Mouse (Mus musculus): ENCODE measurements at regions not wholly inside any gene's neighbourhood (a gene's known extent, or its start where the extent isn't known, plus 50 kb on each side); places are given as distances from the start of the nearest gene placed in this dataset. TPM values are rescaled to one million over a fixed set of nuclear protein-coding genes. Genes with fewer than 3 reads are reported as not detected.
A peak's percentile ranks its signal among the peaks of the same experiment; 100 is the strongest.

DNA sequence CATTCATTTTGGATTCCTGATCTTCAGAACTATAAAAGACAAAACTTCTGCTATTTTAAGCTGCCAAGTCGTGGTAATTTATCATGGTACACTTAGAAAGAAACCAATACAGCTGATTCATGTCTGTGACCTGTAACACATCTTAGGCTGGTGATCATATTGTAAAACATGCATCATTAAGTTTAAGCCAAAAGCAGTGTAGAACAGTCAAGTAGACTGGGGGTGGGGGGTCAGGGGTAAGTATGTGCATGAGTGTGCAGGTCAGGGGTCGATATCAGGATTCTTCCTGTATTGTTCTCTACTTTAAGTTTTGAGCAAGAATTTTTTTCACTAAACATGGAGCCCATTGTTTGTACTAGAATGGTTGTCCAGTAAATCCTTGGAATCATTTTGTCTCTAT, 160.7 kb downstream of the Calcrl start:
- WGBS (ENCODE audit: insufficient replicate concordance) = 63% methylated on average over 2 of the region's 2 CpGs
- ATAC-seq (replicated peaks; ENCODE audit: insufficient number of reproducible peaks, low FRiP score, low TSS enrichment) = no peak
- Histone ChIP-seq H3K9ac (ENCODE audit: low read depth, low read length) (no peak overlapping the region), H3K4me1 (ENCODE audit: control insufficient read depth, insufficient read depth, low read length) (0 out of 2 replicates have a peak, but pooled peaks cover 4% of the 10 kb centered on the region), H3K36me3 (ENCODE audit: control insufficient read depth, insufficient read depth, low read length) (no peaks in the 10 kb centered on the region), H3K9me3 (replicated peaks; ENCODE audit: control insufficient read depth, low read length) (no peaks in the 10 kb centered on the region), H3K27me3 (ENCODE audit: control insufficient read depth, insufficient read depth, low read length) (no peaks in the 10 kb centered on the region), H3K27ac (ENCODE audit: low read depth, low read length) (no peak overlapping the region), H3K4me2 (no peak overlapping the region), H3K4me3 (ENCODE audit: low read depth, low read length) (no peak overlapping the region)

- H3K27me3 ChIP-seq (ENCODE audit: control insufficient read depth, insufficient read depth, low read length) = no peaks in the 10 kb centered on the region
- no peak overlapping the region for H3K9ac ChIP-seq (ENCODE audit: low read depth, low read length)
- H3K9me3 ChIP-seq (replicated peaks; ENCODE audit: control insufficient read depth, low read length) = no peaks in the 10 kb centered on the region
- no peak for ATAC-seq (replicated peaks; ENCODE audit: insufficient number of reproducible peaks, low FRiP score, low TSS enrichment)
- no peak overlapping the region for H3K27ac ChIP-seq (ENCODE audit: low read depth, low read length)
- H3K36me3 ChIP-seq (ENCODE audit: control insufficient read depth, insufficient read depth, low read length) = no peaks in the 10 kb centered on the region
- 0 out of 2 replicates have a peak, but pooled peaks cover 4% of the 10 kb centered on the region for H3K4me1 ChIP-seq (ENCODE audit: control insufficient read depth, insufficient read depth, low read length)
- no peak overlapping the region for H3K4me3 ChIP-seq (ENCODE audit: low read depth, low read length)
- no peak overlapping the region for H3K4me2 ChIP-seq
Measured at GRCm38 (mm10) chr2:84265002-84265401, 160.2 kb downstream of the Calcrl start.

- no peaks in the 10 kb centered on the region for H3K36me3 ChIP-seq (ENCODE audit: control insufficient read depth, insufficient read depth, low read length)
- no peak overlapping the region for H3K4me3 ChIP-seq (ENCODE audit: low read depth, low read length)
- H3K9ac ChIP-seq (ENCODE audit: low read depth, low read length) = no peak overlapping the region
- H3K4me2 ChIP-seq = no peak overlapping the region
- WGBS (ENCODE audit: insufficient replicate concordance) = 59% methylated on average over 4 of the region's 4 CpGs
- no peak for ATAC-seq (replicated peaks; ENCODE audit: insufficient number of reproducible peaks, low FRiP score, low TSS enrichment)
- no peak overlapping the region for H3K27ac ChIP-seq (ENCODE audit: low read depth, low read length)
- no peaks in the 10 kb centered on the region for H3K9me3 ChIP-seq (replicated peaks; ENCODE audit: control insufficient read depth, low read length)
- H3K27me3 ChIP-seq (ENCODE audit: control insufficient read depth, insufficient read depth, low read length) = no peaks in the 10 kb centered on the region
- H3K4me1 ChIP-seq (ENCODE audit: control insufficient read depth, insufficient read depth, low read length) = 0 out of 2 replicates have a peak, but pooled peaks cover 4% of the 10 kb centered on the region
Measured at GRCm38 (mm10) chr2:84266158-84266557, 159.1 kb downstream of the Calcrl start.

DNA sequence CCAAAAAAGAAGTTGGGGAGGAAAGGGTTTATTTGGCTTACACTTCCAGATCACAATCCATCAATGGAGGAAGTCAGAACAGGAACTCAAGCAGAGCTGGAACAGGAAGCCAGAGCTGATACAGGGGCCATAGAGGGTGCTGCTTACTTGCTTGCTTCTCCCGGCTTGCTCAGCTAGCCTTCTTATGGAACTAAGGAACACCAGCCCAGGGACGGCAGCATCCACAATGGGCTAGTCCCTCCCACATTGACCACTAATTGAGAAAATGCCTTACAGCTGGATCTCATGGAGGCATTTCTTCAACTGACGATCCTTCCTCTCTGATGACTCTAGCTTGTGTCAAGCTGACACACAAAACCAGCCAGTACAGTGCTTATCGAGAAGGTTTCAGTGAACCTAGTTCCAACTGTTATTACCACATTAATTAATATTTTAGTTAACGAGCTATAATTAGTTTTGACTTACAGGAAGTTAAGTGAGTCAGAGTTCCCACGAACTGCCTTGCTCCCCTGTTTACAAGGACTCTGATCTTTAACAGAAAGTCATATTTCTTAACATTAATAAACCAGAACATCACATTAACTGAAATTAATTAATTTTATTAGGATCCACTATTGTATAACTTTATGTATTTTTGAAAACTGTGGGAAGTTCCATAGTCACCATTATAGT, 158.2 kb downstream of the Calcrl start:
- no peaks in the 10 kb centered on the region for H3K36me3 ChIP-seq (ENCODE audit: control insufficient read depth, insufficient read depth, low read length)

GRCm38 (mm10) chr2:84274038-84274724, 151.0 kb downstream of the Calcrl start:
- ATAC-seq (replicated peaks; ENCODE audit: insufficient number of reproducible peaks, low FRiP score, low TSS enrichment) = no peak
- Histone ChIP-seq H3K4me1 (ENCODE audit: control insufficient read depth, insufficient read depth, low read length) (no peaks in the 10 kb centered on the region), H3K27ac (ENCODE audit: low read depth, low read length) (no peak overlapping the region), H3K9ac (ENCODE audit: low read depth, low read length) (no peak overlapping the region), H3K36me3 (ENCODE audit: control insufficient read depth, insufficient read depth, low read length) (no peaks in the 10 kb centered on the region), H3K27me3 (ENCODE audit: control insufficient read depth, insufficient read depth, low read length) (no peaks in the 10 kb centered on the region), H3K4me3 (ENCODE audit: low read depth, low read length) (no peak overlapping the region), H3K4me2 (no peak overlapping the region), H3K9me3 (replicated peaks; ENCODE audit: control insufficient read depth, low read length) (no peaks in the 10 kb centered on the region)
- WGBS (ENCODE audit: insufficient replicate concordance) = 65% methylated on average over 6 of the region's 6 CpGs

More for the DNA sequence above, 158.2 kb downstream of the Calcrl start:
- 50% methylated on average over 6 of the region's 6 CpGs for WGBS (ENCODE audit: insufficient replicate concordance)
- Histone ChIP-seq H3K27me3 (ENCODE audit: control insufficient read depth, insufficient read depth, low read length) (no peaks in the 10 kb centered on the region), H3K4me1 (ENCODE audit: control insufficient read depth, insufficient read depth, low read length) (0 out of 2 replicates have a peak, but pooled peaks cover 4% of the 10 kb centered on the region), H3K9ac (ENCODE audit: low read depth, low read length) (no peak overlapping the region), H3K27ac (ENCODE audit: low read depth, low read length) (no peak overlapping the region), H3K9me3 (replicated peaks; ENCODE audit: control insufficient read depth, low read length) (no peaks in the 10 kb centered on the region), H3K4me3 (ENCODE audit: low read depth, low read length) (no peak overlapping the region), H3K4me2 (no peak overlapping the region)
- 0 out of 2 replicates have a peak, but pooled peaks have one; percentile 18 for ATAC-seq (replicated peaks; ENCODE audit: insufficient number of reproducible peaks, low FRiP score, low TSS enrichment)

GRCm38 (mm10) chr2:84277181-84277580, 148.0 kb downstream of the Calcrl start:
- H3K27ac ChIP-seq (ENCODE audit: low read depth, low read length) = no peak overlapping the region
- no peak overlapping the region for H3K4me3 ChIP-seq (ENCODE audit: low read depth, low read length)
- WGBS (ENCODE audit: insufficient replicate concordance) = 53% methylated on average over 1 of the region's 1 CpGs
- H3K9me3 ChIP-seq (replicated peaks; ENCODE audit: control insufficient read depth, low read length) = no peaks in the 10 kb centered on the region
- H3K9ac ChIP-seq (ENCODE audit: low read depth, low read length) = no peak overlapping the region
- no peak overlapping the region for H3K4me2 ChIP-seq
- H3K27me3 ChIP-seq (ENCODE audit: control insufficient read depth, insufficient read depth, low read length) = no peaks in the 10 kb centered on the region
- H3K4me1 ChIP-seq (ENCODE audit: control insufficient read depth, insufficient read depth, low read length) = no peaks in the 10 kb centered on the region
- H3K36me3 ChIP-seq (ENCODE audit: control insufficient read depth, insufficient read depth, low read length) = no peaks in the 10 kb centered on the region
- no peak for ATAC-seq (replicated peaks; ENCODE audit: insufficient number of reproducible peaks, low FRiP score, low TSS enrichment)

Small RNA genes lying in the stretch of these regions (microRNA-seq; reads per million reads assigned to microRNA genes)
- gene Gm25972 (ENCODE audit: borderline number of aligned reads) = not detected

All from heart, embryonic 11.5 days (tissue).